Mouse (Mus musculus) liver, postnatal 0 days (tissue): ENCODE data around the gene Marcksl1.

Experiments
- CTCF ChIP-seq: sonication (generic); IDR thresholded peaks from 2 replicates; pipeline ENCODE4 v1.5.1; 2016; ENCODE audit warnings: antibody characterized with exemption, low read depth
- EP300 ChIP-seq: IDR thresholded peaks from 2 replicates; pipeline ENCODE4 v1.6.1; 2016; ENCODE audit warnings: antibody characterized with exemption, low read depth, mild to moderate bottlenecking

GRCm38 (mm10) chr4:129498941-129499340 lies 14.4 kb upstream of the Marcksl1 start:
- TF ChIP-seq CTCF, result no peak
- no peak; the same call in 1 of the 2 replicates for TF ChIP-seq EP300
